Mouse (Mus musculus) midbrain, embryonic 14.5 days (tissue): ENCODE data around the gene Ranbp6. TPM values are rescaled to one million over a fixed set of nuclear protein-coding genes. Genes with fewer than 3 reads are reported as not detected.

Source experiments
- ATAC-seq: fragments of 200-750 bp; cut with Nextera tagmentation; 2 replicates; pipeline ENCODE4 v1.8.0; 2017; ENCODE audit warnings: moderate number of reproducible peaks, moderate library complexity; ENCODE audit not compliant: low FRiP score, low TSS enrichment
- DNase-seq: peaks from one replicate; pipeline ENCODE4 v3.0.0-alpha.2; 2015
- H3K27ac ChIP-seq: fragments of 300-500 bp; sonication (generic); replicated peaks from 2 replicates; pipeline ENCODE4 v1.5.1; 2014; ENCODE audit warnings: mild to moderate bottlenecking, low read depth, low read length, moderate library complexity
- H3K27me3 ChIP-seq: fragments of 300-500 bp; sonication (generic); 2 replicates; pipeline ENCODE4 v1.6.1; 2014; ENCODE audit warnings: low read length, control low read depth, mixed read lengths; ENCODE audit not compliant: control insufficient read depth, insufficient read depth
- H3K36me3 ChIP-seq: fragments of 300-500 bp; sonication (generic); 2 replicates; pipeline ENCODE4 v1.6.1; 2014; ENCODE audit warnings: low read length, control low read depth; ENCODE audit not compliant: control insufficient read depth, insufficient read depth
- H3K4me1 ChIP-seq: fragments of 300-500 bp; sonication (generic); 2 replicates; pipeline ENCODE4 v1.6.1; 2014; ENCODE audit warnings: mild to moderate bottlenecking, antibody characterized with exemption, low read length, control low read depth; ENCODE audit not compliant: control insufficient read depth, insufficient read depth
- H3K4me2 ChIP-seq: fragments of 300-500 bp; sonication (generic); 2 replicates; pipeline ENCODE4 v1.6.1; 2014; ENCODE audit warnings: mild to moderate bottlenecking, low read length, moderate library complexity
- H3K4me3 ChIP-seq: fragments of 300-500 bp; sonication (generic); replicated peaks from 2 replicates; pipeline ENCODE4 v1.5.1; 2014; ENCODE audit warnings: low read depth, low read length
- H3K9ac ChIP-seq: fragments of 300-500 bp; sonication (generic); replicated peaks from 2 replicates; pipeline ENCODE4 v1.6.1; 2014; ENCODE audit warnings: mild to moderate bottlenecking, low read length, moderate library complexity
- H3K9me3 ChIP-seq: fragments of 300-500 bp; sonication (generic); 2 replicates; pipeline ENCODE4 v1.6.1; 2016; ENCODE audit warnings: low read length, control low read depth, mixed read lengths; ENCODE audit not compliant: control insufficient read depth
- WGBS: fragments of 180-500 bp; shearing (Covaris S2); extraction: QIAGEN DNeasy Blood & Tissue Kit; methylation state at CpG from one replicate; pipeline ENCODE4 v1.1.7; 2014; 5-methylcytosine and 5-hydroxymethylcytosine counted together
- polyA plus RNA-seq: library from polyadenylated mRNA; unstranded; fragments of >200 nt; fragmentation: Nextera tagmentation; extraction: Ambion mirVana; gene quantifications from 2 replicates; pipeline ENCODE4 v1.2.1, GENCODE M21; 2014

Gene Ranbp6
- polyA plus RNA-seq, 1 experiment from 2014 or later, result 66.7 TPM

DNA sequence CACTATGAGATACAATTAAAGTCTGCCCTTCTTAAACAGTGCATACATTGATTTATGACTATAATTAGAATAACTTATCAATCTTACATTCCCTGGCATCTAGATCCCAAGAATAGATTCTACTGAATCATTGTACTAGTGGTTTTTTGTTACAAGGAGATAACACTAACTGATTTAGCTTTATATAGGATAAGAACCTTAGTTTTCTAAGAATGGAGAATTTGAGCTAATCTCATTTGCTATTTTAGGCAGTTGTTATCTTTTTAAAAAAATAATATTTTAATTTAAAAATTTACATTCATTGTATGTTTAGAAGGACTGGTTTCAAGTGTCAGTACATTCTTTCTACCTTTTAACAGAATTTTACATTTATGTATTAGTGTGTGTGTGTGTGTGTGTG lies 24.8 kb downstream of the Ranbp6 start:
- no peak overlapping the region for H3K9ac ChIP-seq
- ATAC-seq (no peak), DNase-seq (no peak)
- no peak overlapping the region for H3K4me3 ChIP-seq
- no peak overlapping the region for H3K4me2 ChIP-seq
- no peaks in the 10 kb centered on the region for H3K9me3 ChIP-seq
- no peak overlapping the region for H3K27ac ChIP-seq
- no peaks in the 10 kb centered on the region for H3K27me3 ChIP-seq
- peaks cover 9% of the 10 kb centered on the region for H3K36me3 ChIP-seq
- H3K4me1 ChIP-seq, result no peaks in the 10 kb centered on the region

GRCm38 (mm10) chr19:29782914-29783313 lies 29.9 kb downstream of the Ranbp6 start:
- Histone ChIP-seq H3K36me3 (peaks cover 15% of the 10 kb centered on the region), H3K4me2 (no peak overlapping the region), H3K27ac (no peak overlapping the region), H3K9ac (no peak overlapping the region), H3K9me3 (no peaks in the 10 kb centered on the region), H3K4me1 (no peaks in the 10 kb centered on the region), H3K4me3 (no peak overlapping the region), H3K27me3 (no peaks in the 10 kb centered on the region)
- WGBS, result 84% methylated on average over 2 of the region's 2 CpGs
- no peak for DNase-seq
- ATAC-seq, result no peak

Other genes with a start within 250 kb of the Ranbp6 start
- 6.2 and 7.0 TPM in 2 replicates for gene Ermp1, start 164.6 kb downstream of the Ranbp6 start, polyA plus RNA-seq
- gene Mlana, start 115.2 kb downstream of the Ranbp6 start, polyA plus RNA-seq, result not detected in 2 replicates
- gene 9930021J03Rik, start 7.0 kb downstream of the Ranbp6 start, polyA plus RNA-seq, result 12.2 and 13.6 TPM in 2 replicates
- gene Il33, start 112.1 kb upstream of the Ranbp6 start, polyA plus RNA-seq, result 0.25 and 0.43 TPM in 2 replicates
- gene Trpd52l3, start 190.8 kb upstream of the Ranbp6 start, polyA plus RNA-seq, result not detected in 2 replicates
- gene Uhrf2, start 217.5 kb upstream of the Ranbp6 start, polyA plus RNA-seq, result 47.4 and 67.3 TPM in 2 replicates